Mouse (Mus musculus): Measurements from ENCODE around the gene Ptgs1.

The Ptgs1 gene

GRCm38 (mm10) chr2:36214023-36214422, 16.2 kb upstream of the Ptgs1 start:
- DNase-seq (ENCODE audit: low read depth in 2 of 2, low spot score in 2 of 2): peak; percentile 62 to 63

- DNase-seq (ENCODE audit: low read depth in 2 of 2, low spot score in 2 of 2): no peak
Observed at GRCm38 (mm10) chr2:36214425-36214824, 15.8 kb upstream of the Ptgs1 start.

- no peak for DNase-seq (ENCODE audit: low read depth in 2 of 2, low spot score in 2 of 2)
Observed at GRCm38 (mm10) chr2:36215203-36215739, 15.0 kb upstream of the Ptgs1 start.

- DNase-seq (ENCODE audit: low read depth in 2 of 2, low spot score in 2 of 2): no peak
Observed at GRCm38 (mm10) chr2:36216546-36216945, 13.7 kb upstream of the Ptgs1 start.

- DNase-seq (ENCODE audit: low read depth in 2 of 2, low spot score in 2 of 2): no peak
Observed at GRCm38 (mm10) chr2:36216953-36217573, 13.2 kb upstream of the Ptgs1 start.

GRCm38 (mm10) chr2:36217692-36218233, 12.5 kb upstream of the Ptgs1 start:
- no peak for DNase-seq (ENCODE audit: low read depth in 2 of 2, low spot score in 2 of 2)

- peak in 1 of 2 experiments; percentile 3 for DNase-seq (ENCODE audit: low read depth in 2 of 2, low spot score in 2 of 2)
Observed at GRCm38 (mm10) chr2:36220106-36220505, 10.1 kb upstream of the Ptgs1 start.

GRCm38 (mm10) chr2:36220891-36221290, 9.3 kb upstream of the Ptgs1 start:
- no peak for DNase-seq (ENCODE audit: low read depth in 2 of 2, low spot score in 2 of 2)

- no peak for DNase-seq (ENCODE audit: low read depth in 2 of 2, low spot score in 2 of 2)
Observed at GRCm38 (mm10) chr2:36222168-36222848, 7.9 kb upstream of the Ptgs1 start.

GRCm38 (mm10) chr2:36223436-36223835, 6.8 kb upstream of the Ptgs1 start:
- DNase-seq (ENCODE audit: low read depth in 2 of 2, low spot score in 2 of 2): no peak

GRCm38 (mm10) chr2:36224153-36224552, 6.1 kb upstream of the Ptgs1 start:
- no peak for DNase-seq (ENCODE audit: low read depth in 2 of 2, low spot score in 2 of 2)

GRCm38 (mm10) chr2:36224599-36224998, 5.6 kb upstream of the Ptgs1 start:
- no peak for DNase-seq (ENCODE audit: low read depth in 2 of 2, low spot score in 2 of 2)

- DNase-seq (ENCODE audit: low read depth in 2 of 2, low spot score in 2 of 2): no peak
Observed at GRCm38 (mm10) chr2:36230967-36231366, 741 bp downstream of the Ptgs1 start.

- DNase-seq (ENCODE audit: low read depth in 2 of 2, low spot score in 2 of 2): no peak
Observed at GRCm38 (mm10) chr2:36234526-36235368, 4.5 kb downstream of the Ptgs1 start.

- no peak for DNase-seq (ENCODE audit: low read depth in 2 of 2, low spot score in 2 of 2)
Observed at GRCm38 (mm10) chr2:36235917-36236316, 5.7 kb downstream of the Ptgs1 start.

GRCm38 (mm10) chr2:36236889-36237288, 6.7 kb downstream of the Ptgs1 start:
- no peak for DNase-seq (ENCODE audit: low read depth in 2 of 2, low spot score in 2 of 2)

GRCm38 (mm10) chr2:36237557-36237956, 7.3 kb downstream of the Ptgs1 start:
- DNase-seq (ENCODE audit: low read depth in 2 of 2, low spot score in 2 of 2): no peak

GRCm38 (mm10) chr2:36238467-36238866, 8.2 kb downstream of the Ptgs1 start:
- no peak for DNase-seq (ENCODE audit: low read depth in 2 of 2, low spot score in 2 of 2)

- no peak for DNase-seq (ENCODE audit: low read depth in 2 of 2, low spot score in 2 of 2)
Observed at GRCm38 (mm10) chr2:36238951-36239350, 8.7 kb downstream of the Ptgs1 start.

GRCm38 (mm10) chr2:36242514-36242913, 12.3 kb downstream of the Ptgs1 start:
- DNase-seq (ENCODE audit: low read depth in 2 of 2, low spot score in 2 of 2): no peak

GRCm38 (mm10) chr2:36243296-36243891, 13.2 kb downstream of the Ptgs1 start:
- no peak for DNase-seq (ENCODE audit: low read depth in 2 of 2, low spot score in 2 of 2)
